Mouse (Mus musculus) hindbrain, embryonic 12.5 days (tissue): Measurements from ENCODE around the gene Dhcr7. TPM values are rescaled to one million over a fixed set of nuclear protein-coding genes. Genes with fewer than 3 reads are reported as not detected.

Experiments used
- ATAC-seq: fragments of 200-750 bp; cut with Nextera tagmentation; 2 replicates; pipeline ENCODE4 v1.8.0; 2017; ENCODE audit warnings: moderate TSS enrichment; ENCODE audit not compliant: low FRiP score
- H3K27ac ChIP-seq: fragments of 300-500 bp; sonication (generic); 2 replicates; pipeline ENCODE4 v1.5.1; 2016; ENCODE audit warnings: mild to moderate bottlenecking
- H3K27me3 ChIP-seq: fragments of 300-500 bp; sonication (generic); 2 replicates; pipeline ENCODE4 v1.6.1; 2016; ENCODE audit warnings: mild to moderate bottlenecking
- H3K36me3 ChIP-seq: fragments of 300-500 bp; sonication (generic); 2 replicates; pipeline ENCODE4 v1.6.1; 2016; ENCODE audit warnings: mild to moderate bottlenecking
- H3K4me1 ChIP-seq: fragments of 300-500 bp; sonication (generic); 2 replicates; pipeline ENCODE4 v1.6.1; 2016
- H3K4me2 ChIP-seq: fragments of 300-500 bp; sonication (generic); replicated peaks from 2 replicates; pipeline ENCODE4 v1.6.1; 2016; ENCODE audit warnings: mild to moderate bottlenecking
- H3K4me3 ChIP-seq: fragments of 300-500 bp; sonication (generic); 2 replicates; pipeline ENCODE4 v1.5.1; 2016; ENCODE audit warnings: mild to moderate bottlenecking
- H3K9ac ChIP-seq: fragments of 300-500 bp; sonication (generic); 2 replicates; pipeline ENCODE4 v1.6.1; 2016; ENCODE audit warnings: mild to moderate bottlenecking, moderate library complexity
- H3K9me3 ChIP-seq: fragments of 300-500 bp; sonication (generic); replicated peaks from 2 replicates; pipeline ENCODE4 v1.6.1; 2016; ENCODE audit warnings: mild to moderate bottlenecking
- WGBS: fragments of 180-500 bp; shearing (Covaris S2); methylation state at CpG from one replicate; pipeline ENCODE4 v1.1.7; 2016; 5-methylcytosine and 5-hydroxymethylcytosine counted together
- polyA plus RNA-seq: library from polyadenylated mRNA; unstranded; fragments of >200 nt; fragmentation: Nextera tagmentation; extraction: Ambion mirVana; gene quantifications from 2 replicates; pipeline ENCODE4 v1.2.1, GENCODE M21; 2016

The Dhcr7 gene
- polyA plus RNA-seq, 1 experiment from 2014 or later = 64.4 TPM

- Histone ChIP-seq H3K36me3 (peaks cover 64% of the 10 kb centered on the region), H3K4me1 (peaks cover 25% of the 10 kb centered on the region), H3K27ac (no peak overlapping the region), H3K9ac (no peak overlapping the region), H3K27me3 (no peaks in the 10 kb centered on the region), H3K4me2 (no peak overlapping the region), H3K9me3 (no peaks in the 10 kb centered on the region), H3K4me3 (no peak overlapping the region)
- no peak for ATAC-seq
- WGBS = 99% methylated on average over 3 of the region's 3 CpGs
Observed at GRCm38 (mm10) chr7:143837705-143838358, 14.9 kb downstream of the Dhcr7 start.

- no peaks in the 10 kb centered on the region for H3K9me3 ChIP-seq
- no peaks in the 10 kb centered on the region for H3K27me3 ChIP-seq
- H3K4me3 ChIP-seq = no peak overlapping the region
- H3K4me2 ChIP-seq = no peak overlapping the region
- H3K9ac ChIP-seq = no peak overlapping the region
- peaks cover 5% of the 10 kb centered on the region; the same call in 1 of the 2 replicates for H3K4me1 ChIP-seq
- 97% methylated on average over 5 of the region's 5 CpGs for WGBS
- H3K36me3 ChIP-seq = peaks cover 87% of the 10 kb centered on the region
- no peak for ATAC-seq
- H3K27ac ChIP-seq = no peak overlapping the region
Observed at GRCm38 (mm10) chr7:143840121-143840520, 17.2 kb downstream of the Dhcr7 start.

- no peaks in the 10 kb centered on the region for H3K9me3 ChIP-seq
- H3K4me1 ChIP-seq = 0 out of 2 replicates have a peak, but pooled peaks cover under 1% of the 10 kb centered on the region
- H3K9ac ChIP-seq = no peak overlapping the region
- no peak overlapping the region for H3K4me2 ChIP-seq
- no peaks in the 10 kb centered on the region for H3K27me3 ChIP-seq
- no peak for ATAC-seq
- over 99% methylated on average over 8 of the region's 8 CpGs for WGBS
- H3K36me3 ChIP-seq = peaks cover 98% of the 10 kb centered on the region
- H3K4me3 ChIP-seq = no peak overlapping the region
- no peak overlapping the region for H3K27ac ChIP-seq
Observed at GRCm38 (mm10) chr7:143841301-143841700, 18.4 kb downstream of the Dhcr7 start.

- Histone ChIP-seq H3K4me1 (no peaks in the 10 kb centered on the region), H3K27ac (no peak overlapping the region), H3K9ac (no peak overlapping the region), H3K36me3 (peaks cover 59% of the 10 kb centered on the region), H3K27me3 (no peaks in the 10 kb centered on the region), H3K4me3 (no peak overlapping the region), H3K4me2 (no peak overlapping the region), H3K9me3 (no peaks in the 10 kb centered on the region)
- whole genome bisulfite sequencing = 93% methylated on average over 5 of the region's 5 CpGs
- no peak for ATAC-seq
Observed at GRCm38 (mm10) chr7:143848127-143848767, 25.3 kb downstream of the Dhcr7 start.

- no peak overlapping the region for H3K9ac ChIP-seq
- no peaks in the 10 kb centered on the region for H3K27me3 ChIP-seq
- H3K27ac ChIP-seq = no peak overlapping the region
- H3K4me1 ChIP-seq = no peaks in the 10 kb centered on the region
- H3K9me3 ChIP-seq = no peaks in the 10 kb centered on the region
- no peak overlapping the region for H3K4me3 ChIP-seq
- 93% methylated on average over 7 of the region's 8 CpGs for WGBS
- no peak overlapping the region for H3K4me2 ChIP-seq
- peaks cover 52% of the 10 kb centered on the region for H3K36me3 ChIP-seq
- no peak for ATAC-seq
Observed at GRCm38 (mm10) chr7:143848768-143849482, 26.0 kb downstream of the Dhcr7 start.

GRCm38 (mm10) chr7:143866538-143866937 is 43.6 kb downstream of the Dhcr7 start, which contains the start of gene Gm498:
Gm498 (plus strand) TSS chr7:143866838.
- H3K4me1 ChIP-seq = no peaks in the 10 kb centered on the region
- H3K27me3 ChIP-seq = no peaks in the 10 kb centered on the region
- H3K4me3 ChIP-seq = no peak within 1 kb of the TSS
- H3K36me3 ChIP-seq = no peaks in the 10 kb centered on the region
- 82% methylated on average over 2 of the region's 2 CpGs for WGBS
- ATAC-seq = no peak
- no peak within 1 kb of the TSS for H3K4me2 ChIP-seq
- no peak within 1 kb of the TSS for H3K27ac ChIP-seq
- no peak within 1 kb of the TSS for H3K9ac ChIP-seq
- H3K9me3 ChIP-seq = 0 out of 2 replicates have a peak, but pooled peaks cover 3% of the 10 kb centered on the region

GRCm38 (mm10) chr7:143868874-143869273 is 45.9 kb downstream of the Dhcr7 start:
- 0 out of 2 replicates have a peak, but pooled peaks cover 7% of the 10 kb centered on the region for H3K9me3 ChIP-seq
- no peaks in the 10 kb centered on the region for H3K27me3 ChIP-seq
- 83% methylated on average over 4 of the region's 4 CpGs for WGBS
- no peak overlapping the region for H3K9ac ChIP-seq
- no peaks in the 10 kb centered on the region for H3K4me1 ChIP-seq
- no peaks in the 10 kb centered on the region for H3K36me3 ChIP-seq
- no peak overlapping the region for H3K27ac ChIP-seq
- H3K4me3 ChIP-seq = no peak overlapping the region
- H3K4me2 ChIP-seq = no peak overlapping the region
- no peak for ATAC-seq

- Histone ChIP-seq H3K4me1 (no peaks in the 10 kb centered on the region), H3K9me3 (no peaks in the 10 kb centered on the region)
- no peak for ATAC-seq
Observed at GRCm38 (mm10) chr7:143883717-143884116, 60.8 kb downstream of the Dhcr7 start.

GRCm38 (mm10) chr7:143891146-143891545 is 68.2 kb downstream of the Dhcr7 start:
- 76% methylated on average over 2 of the region's 2 CpGs for WGBS
- Histone ChIP-seq H3K27me3 (peaks cover 2% of the 10 kb centered on the region; the same call in 1 of the 2 replicates), H3K4me2 (no peak overlapping the region), H3K9ac (no peak overlapping the region), H3K27ac (no peak overlapping the region), H3K4me1 (no peaks in the 10 kb centered on the region), H3K9me3 (no peaks in the 10 kb centered on the region), H3K36me3 (no peaks in the 10 kb centered on the region), H3K4me3 (no peak overlapping the region)
- no peak for ATAC-seq

More at GRCm38 (mm10) chr7:143883717-143884116, 60.8 kb downstream of the Dhcr7 start:
- Histone ChIP-seq H3K36me3 (no peaks in the 10 kb centered on the region), H3K9ac (no peak overlapping the region), H3K27ac (no peak overlapping the region), H3K4me2 (no peak overlapping the region), H3K27me3 (no peaks in the 10 kb centered on the region), H3K4me3 (no peak overlapping the region)
- WGBS = 83% methylated on average over 6 of the region's 6 CpGs

- peaks cover 2% of the 10 kb centered on the region; the same call in 1 of the 2 replicates for H3K27me3 ChIP-seq
- no peak overlapping the region for H3K27ac ChIP-seq
- no peak overlapping the region for H3K9ac ChIP-seq
- ATAC-seq = no peak
- 62% methylated on average over 2 of the region's 2 CpGs for WGBS
- H3K9me3 ChIP-seq = no peaks in the 10 kb centered on the region
- H3K4me2 ChIP-seq = no peak overlapping the region
- H3K36me3 ChIP-seq = no peaks in the 10 kb centered on the region
- H3K4me1 ChIP-seq = no peaks in the 10 kb centered on the region
- H3K4me3 ChIP-seq = no peak overlapping the region
Observed at GRCm38 (mm10) chr7:143892361-143892760, 69.4 kb downstream of the Dhcr7 start.
